Mouse (Mus musculus): ENCODE measurements at regions not wholly inside any gene's neighbourhood (a gene's known extent, or its start where the extent isn't known, plus 50 kb on each side); places are given as distances from the start of the nearest gene placed in this dataset.

GRCm38 (mm10) chr1:145461128-145461527 is 685.9 kb upstream of the Rgs18 start:
- Histone ChIP-seq H3K9ac (ENCODE audit: control insufficient read depth, low read depth, low read length, poor library complexity, severe bottlenecking) (no peak overlapping the region), H3K9me3 (replicated peaks; ENCODE audit: insufficient read depth, low read length) (no peaks in the 10 kb centered on the region), H3K79me2 (ENCODE audit: control insufficient read depth, insufficient read depth, low read length, poor library complexity) (no peaks in the 10 kb centered on the region), H3K4me3 (ENCODE audit: control insufficient read depth in 1 of 2, insufficient read depth in 1 of 2, low read depth in 2 of 2, low read length in 2 of 2) (no peak overlapping the region), H3K36me3 (ENCODE audit: control insufficient read depth in 1 of 2, insufficient read depth in 2 of 2, low read length in 2 of 2) (no peaks in the 10 kb centered on the region), H3K27ac (ENCODE audit: control insufficient read depth, low read depth, low read length) (no peak overlapping the region), H3K27me3 (ENCODE audit: control insufficient read depth in 1 of 2, insufficient read depth in 2 of 2, low read length in 2 of 2) (no peaks in the 10 kb centered on the region), H3K4me1 (ENCODE audit: control insufficient read depth in 1 of 2, insufficient read depth in 2 of 2, low read length in 2 of 2) (no peaks in the 10 kb centered on the region)
- DNase-seq (ENCODE audit: low read depth, low spot score), result no peak
- no peak for TF ChIP-seq UBTF (IDR thresholded peaks at IDR 0.05; ENCODE audit: borderline replicate concordance, insufficient read depth, low read depth, low read length)
- no peak for TF ChIP-seq MYB (IDR thresholded peaks at IDR 0.05; ENCODE audit: low read depth, low read length)
- no peak for TF ChIP-seq ZC3H11A (IDR thresholded peaks at IDR 0.05; ENCODE audit: low read depth, low read length)
- no peak for TF ChIP-seq POLR2AphosphoS5 (IDR thresholded peaks at IDR 0.05; ENCODE audit: borderline replicate concordance, low read depth, low read length)
- TF ChIP-seq MYC (IDR thresholded peaks at IDR 0.05; ENCODE audit: low read depth, low read length), result no peak
- no peak for TF ChIP-seq BHLHE40 (IDR thresholded peaks at IDR 0.05; ENCODE audit: borderline replicate concordance, low read depth, low read length)
- no peak for TF ChIP-seq TCF12 (IDR thresholded peaks at IDR 0.05; ENCODE audit: low read depth, low read length)
- no peak for TF ChIP-seq SMC3 (IDR thresholded peaks at IDR 0.05; ENCODE audit: low read depth, low read length)
- TF ChIP-seq ZKSCAN1 (IDR thresholded peaks at IDR 0.05; ENCODE audit: low read depth, low read length), result no peak

GRCm38 (mm10) chr1:145455522-145455921 is 680.3 kb upstream of the Rgs18 start:
- Histone ChIP-seq H3K4me1 (ENCODE audit: control insufficient read depth in 1 of 2, insufficient read depth in 2 of 2, low read length in 2 of 2) (peaks cover 0 to 2% of the 10 kb centered on the region in 2 experiments; a peak in 1 of 4 replicates), H3K4me3 (ENCODE audit: control insufficient read depth in 1 of 2, insufficient read depth in 1 of 2, low read depth in 2 of 2, low read length in 2 of 2) (no peak overlapping the region), H3K27ac (ENCODE audit: control insufficient read depth, low read depth, low read length) (no peak overlapping the region), H3K27me3 (ENCODE audit: control insufficient read depth in 1 of 2, insufficient read depth in 2 of 2, low read length in 2 of 2) (no peaks in the 10 kb centered on the region), H3K9me3 (replicated peaks; ENCODE audit: insufficient read depth, low read length) (no peaks in the 10 kb centered on the region), H3K36me3 (ENCODE audit: control insufficient read depth in 1 of 2, insufficient read depth in 2 of 2, low read length in 2 of 2) (peaks cover 0 to 2% of the 10 kb centered on the region in 2 experiments; a peak in 1 of 4 replicates), H3K79me2 (ENCODE audit: control insufficient read depth, insufficient read depth, low read length, poor library complexity) (no peaks in the 10 kb centered on the region), H3K9ac (ENCODE audit: control insufficient read depth, low read depth, low read length, poor library complexity, severe bottlenecking) (no peak overlapping the region)
- DNase-seq (ENCODE audit: low read depth, low spot score), result peak; percentile 59
- TF ChIP-seq TAL1 (IDR thresholded peaks at IDR 0.05; ENCODE audit: low read length) (peak; percentile 33; the same call in 1 of the 2 replicates), SIN3A (IDR thresholded peaks at IDR 0.05; ENCODE audit: low read length) (no peak), CHD1 (IDR thresholded peaks at IDR 0.05; ENCODE audit: low read depth, low read length) (no peak), POLR2A (IDR thresholded peaks at IDR 0.05; ENCODE audit: control insufficient read depth in 1 of 2, insufficient read depth in 1 of 2, low read depth in 1 of 2, low read length in 2 of 2, poor library complexity in 1 of 2) (no peak), CHD2 (IDR thresholded peaks at IDR 0.05; ENCODE audit: low read length) (no peak), E2F4 (IDR thresholded peaks at IDR 0.05; ENCODE audit: borderline replicate concordance, low read depth, low read length) (no peak), SMC3 (IDR thresholded peaks at IDR 0.05; ENCODE audit: low read depth, low read length) (no peak), MYC (IDR thresholded peaks at IDR 0.05; ENCODE audit: low read depth, low read length) (no peak), ZKSCAN1 (IDR thresholded peaks at IDR 0.05; ENCODE audit: low read depth, low read length) (no peak), ZC3H11A (IDR thresholded peaks at IDR 0.05; ENCODE audit: low read depth, low read length) (no peak), EP300 (IDR thresholded peaks at IDR 0.05; ENCODE audit: low read depth in 1 of 2, low read length in 2 of 2) (peak; percentile 74 to 85), USF2 (IDR thresholded peaks at IDR 0.05; ENCODE audit: borderline replicate concordance in 1 of 2, insufficient read depth in 1 of 2, low read depth in 1 of 2, low read length in 2 of 2) (no peak), TBP (IDR thresholded peaks at IDR 0.05; ENCODE audit: low read depth, low read length) (no peak), KAT2A (conservative IDR thresholded peaks at IDR 0.05; ENCODE audit: low read depth, low read length) (no peak), MAFK (IDR thresholded peaks at IDR 0.05; ENCODE audit: borderline replicate concordance, low read depth, low read length) (no peak), POLR2AphosphoS2 (IDR thresholded peaks at IDR 0.05; ENCODE audit: low read length) (no peak), HCFC1 (IDR thresholded peaks at IDR 0.05; ENCODE audit: low read depth, low read length) (no peak), NELFE (IDR thresholded peaks at IDR 0.05; ENCODE audit: low read depth, low read length) (no peak), MXI1 (IDR thresholded peaks at IDR 0.05; ENCODE audit: low read depth, low read length) (no peak), GABPA (IDR thresholded peaks at IDR 0.05; ENCODE audit: low read depth, low read length) (no peak), TCF12 (IDR thresholded peaks at IDR 0.05; ENCODE audit: low read depth, low read length) (peak; percentile 80), GATA1 (IDR thresholded peaks at IDR 0.05; ENCODE audit: low read depth, low read length) (peak; percentile 86), POLR2AphosphoS5 (IDR thresholded peaks at IDR 0.05; ENCODE audit: borderline replicate concordance, low read depth, low read length) (no peak), UBTF (IDR thresholded peaks at IDR 0.05; ENCODE audit: borderline replicate concordance, insufficient read depth, low read depth, low read length) (no peak), NRF1 (IDR thresholded peaks at IDR 0.05; ENCODE audit: insufficient read depth, low read depth, low read length, poor library complexity, severe bottlenecking) (no peak), RAD21 (IDR thresholded peaks at IDR 0.05; ENCODE audit: low read depth, low read length) (no peak), CTCF (IDR thresholded peaks at IDR 0.05 in 2 of 3, conservative IDR thresholded peaks at IDR 0.05 in 1 of 3; ENCODE audit: control insufficient read depth in 1 of 3, insufficient read depth in 1 of 3, low read depth in 2 of 3, low read length in 3 of 3, poor library complexity in 1 of 3, severe bottlenecking in 1 of 3) (no peak), MAX (IDR thresholded peaks at IDR 0.05; ENCODE audit: low read length) (no peak), MEF2A (IDR thresholded peaks at IDR 0.05; ENCODE audit: extremely low read depth, insufficient replicate concordance, low read depth, low read length, poor library complexity, severe bottlenecking) (no peak)

Data from MEL (cell line).